Mouse (Mus musculus): ENCODE data around the gene Jph3. TPM values are rescaled to one million over a fixed set of nuclear protein-coding genes. Genes with fewer than 3 reads are reported as not detected.
A peak's percentile ranks its signal among the peaks of the same experiment; 100 is the strongest.

The Jph3 gene
- polyA plus RNA-seq, 1 experiment: 0.20 TPM

DNA sequence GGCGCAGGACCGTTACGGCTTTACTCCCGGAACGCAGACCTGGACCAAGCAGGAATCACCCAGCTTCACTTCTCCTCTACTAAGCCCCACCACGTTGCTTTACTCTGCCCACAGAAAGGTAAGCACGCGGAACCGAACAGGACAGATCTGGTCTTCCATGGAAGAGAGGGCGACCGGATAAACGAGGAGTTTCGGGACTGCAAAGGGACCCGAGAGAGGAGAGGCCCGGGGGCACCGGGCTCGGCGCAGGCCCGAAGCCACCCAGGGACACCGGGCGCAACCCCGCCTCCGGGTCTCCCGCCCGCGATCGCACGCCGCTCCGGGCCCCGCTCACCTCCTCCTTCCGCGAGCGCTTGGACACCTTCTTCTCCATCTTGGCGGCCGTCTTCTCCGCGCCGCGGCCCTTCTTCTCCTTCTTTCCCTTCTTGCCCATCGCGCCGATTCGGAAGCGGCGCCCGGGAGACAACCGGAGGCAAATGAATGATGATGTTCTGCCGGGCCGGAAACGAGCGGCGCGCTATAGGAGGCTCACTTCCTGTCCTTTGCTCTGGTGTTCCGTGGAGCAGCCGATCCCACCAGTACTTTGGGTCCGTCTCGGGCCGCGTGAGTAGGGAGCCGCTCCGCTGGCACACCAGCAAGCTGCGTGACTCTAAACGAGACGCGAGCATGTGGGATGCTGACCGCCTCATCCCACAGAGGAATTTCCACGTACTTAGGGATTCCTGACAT, 99.8 kb downstream of the Jph3 start, which contains the start of gene Klhdc4:
Klhdc4 (minus strand) TSS at position 522 of the 729 bp plus-strand sequence.
- TF ChIP-seq CTCF (conservative IDR thresholded peaks at IDR 0.05; ENCODE audit: insufficient read depth, insufficient read length, low read depth, low read length) (no peak), POLR2A (IDR thresholded peaks at IDR 0.05; ENCODE audit: low read depth, low read length) (no peak)
- H3K4me3 ChIP-seq (ENCODE audit: insufficient read depth, low read depth, low read length): peak within 1 kb of the TSS; percentile 63
- H3K27me3 ChIP-seq (replicated peaks; ENCODE audit: control insufficient read depth, insufficient read depth, low read length): no peaks in the 10 kb centered on the region
- WGBS: 1% methylated on average over 66 of the region's 68 CpGs
- no peaks in the 10 kb centered on the region for H3K36me3 ChIP-seq (ENCODE audit: control insufficient read depth, insufficient read depth, low read length)
- peaks cover 10% of the 10 kb centered on the region; the same call in 1 of the 2 replicates for H3K4me1 ChIP-seq (ENCODE audit: control insufficient read depth, insufficient read depth, low read length)
- peak; percentile 91 for DNase-seq
- H3K27ac ChIP-seq (ENCODE audit: insufficient read depth, low read depth, low read length): peak within 1 kb of the TSS; percentile 48

DNA sequence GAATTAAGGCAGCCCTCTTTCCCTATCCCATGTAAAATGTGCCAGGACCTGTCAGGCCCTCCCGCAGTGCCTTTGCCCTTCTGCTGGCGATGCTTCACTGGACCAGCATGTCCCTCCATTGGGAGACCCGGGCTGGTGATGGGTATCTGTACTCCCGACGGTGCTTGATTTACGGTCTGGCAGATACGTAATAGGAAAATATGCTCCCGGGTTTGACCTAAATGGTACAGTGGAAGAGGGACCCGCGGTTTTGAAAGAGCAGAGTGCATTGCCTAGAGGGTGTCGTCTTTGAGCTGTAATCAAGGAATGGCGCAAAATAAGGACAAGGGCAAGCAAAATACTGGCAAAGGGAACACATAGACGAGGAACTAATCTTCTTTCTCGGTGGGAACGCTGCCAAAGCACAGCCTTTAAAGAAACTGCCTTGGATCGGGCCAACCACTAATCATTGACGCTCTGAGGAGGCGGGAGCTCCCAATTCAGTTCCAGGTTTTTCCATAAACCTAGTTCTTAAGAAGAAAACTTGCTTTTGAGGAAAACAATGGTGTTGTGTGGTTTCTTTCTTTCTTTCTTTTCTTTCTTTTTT, 100.4 kb downstream of the Jph3 start:
- no peaks in the 10 kb centered on the region for H3K36me3 ChIP-seq (ENCODE audit: control insufficient read depth, insufficient read depth, low read length)
- H3K4me3 ChIP-seq (ENCODE audit: insufficient read depth, low read depth, low read length): peak overlapping the region; percentile 63
- WGBS: 13% methylated on average over 18 of the region's 18 CpGs
- H3K4me1 ChIP-seq (ENCODE audit: control insufficient read depth, insufficient read depth, low read length): peaks cover 10% of the 10 kb centered on the region; the same call in 1 of the 2 replicates
- no peak for TF ChIP-seq CTCF (conservative IDR thresholded peaks at IDR 0.05; ENCODE audit: insufficient read depth, insufficient read length, low read depth, low read length)
- TF ChIP-seq POLR2A (IDR thresholded peaks at IDR 0.05; ENCODE audit: low read depth, low read length): no peak
- no peak for DNase-seq
- no peaks in the 10 kb centered on the region for H3K27me3 ChIP-seq (replicated peaks; ENCODE audit: control insufficient read depth, insufficient read depth, low read length)
- peak overlapping the region; percentile 48 for H3K27ac ChIP-seq (ENCODE audit: insufficient read depth, low read depth, low read length)

DNA sequence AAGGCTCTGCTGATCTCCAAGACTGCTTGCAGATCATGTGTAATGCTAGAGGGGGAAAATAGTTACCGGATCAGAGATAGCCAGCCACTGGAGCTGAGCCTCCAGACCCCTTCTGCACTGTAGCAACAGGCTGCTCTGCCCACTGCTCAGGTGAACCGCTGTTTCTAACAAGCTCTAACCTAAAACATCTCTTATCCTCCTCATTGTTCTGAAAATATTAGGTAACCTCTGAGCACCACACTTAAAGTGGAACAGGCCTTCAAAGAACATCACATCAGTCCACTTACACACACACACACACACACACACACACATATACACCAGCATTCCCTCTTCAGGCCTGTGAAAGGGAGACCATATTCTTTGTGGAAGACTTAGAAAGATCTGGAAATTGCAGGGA, 102.6 kb downstream of the Jph3 start:
- Histone ChIP-seq H3K36me3 (ENCODE audit: control insufficient read depth, insufficient read depth, low read length) (no peaks in the 10 kb centered on the region), H3K4me1 (ENCODE audit: control insufficient read depth, insufficient read depth, low read length) (peaks cover 10% of the 10 kb centered on the region; the same call in 1 of the 2 replicates), H3K4me3 (ENCODE audit: insufficient read depth, low read depth, low read length) (no peak overlapping the region), H3K27me3 (replicated peaks; ENCODE audit: control insufficient read depth, insufficient read depth, low read length) (no peaks in the 10 kb centered on the region), H3K27ac (ENCODE audit: insufficient read depth, low read depth, low read length) (no peak overlapping the region)
- TF ChIP-seq POLR2A (IDR thresholded peaks at IDR 0.05; ENCODE audit: low read depth, low read length) (no peak), CTCF (conservative IDR thresholded peaks at IDR 0.05; ENCODE audit: insufficient read depth, insufficient read length, low read depth, low read length) (no peak)
- 74% methylated on average over 2 of the region's 2 CpGs for WGBS
- no peak for DNase-seq

DNA sequence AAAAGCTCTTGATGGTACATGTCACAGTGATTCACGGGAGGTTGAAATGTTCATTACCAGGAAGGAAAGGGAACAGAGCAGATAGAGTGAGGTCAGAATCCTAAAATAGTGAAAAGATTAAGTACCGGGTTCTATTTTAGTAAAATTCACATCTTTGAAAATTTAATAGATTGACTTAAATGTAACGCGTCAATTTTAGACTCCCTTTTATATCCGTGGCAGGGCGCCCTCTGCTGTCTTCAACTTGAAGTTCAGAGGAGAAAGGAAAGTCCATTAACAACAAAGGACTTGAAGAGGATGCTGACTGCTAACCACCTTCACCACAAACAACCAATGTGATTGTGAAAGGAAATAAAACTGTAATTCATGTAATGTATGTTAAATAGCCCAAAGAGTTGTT, 103.1 kb downstream of the Jph3 start:
- no peaks in the 10 kb centered on the region for H3K27me3 ChIP-seq (replicated peaks; ENCODE audit: control insufficient read depth, insufficient read depth, low read length)
- TF ChIP-seq POLR2A (IDR thresholded peaks at IDR 0.05; ENCODE audit: low read depth, low read length) (no peak), CTCF (conservative IDR thresholded peaks at IDR 0.05; ENCODE audit: insufficient read depth, insufficient read length, low read depth, low read length) (no peak)
- 12% methylated on average over 6 of the region's 6 CpGs for WGBS
- H3K36me3 ChIP-seq (ENCODE audit: control insufficient read depth, insufficient read depth, low read length): no peaks in the 10 kb centered on the region
- H3K4me1 ChIP-seq (ENCODE audit: control insufficient read depth, insufficient read depth, low read length): peaks cover 10% of the 10 kb centered on the region; the same call in 1 of the 2 replicates
- H3K4me3 ChIP-seq (ENCODE audit: insufficient read depth, low read depth, low read length): no peak overlapping the region
- DNase-seq: peak; percentile 73
- no peak overlapping the region for H3K27ac ChIP-seq (ENCODE audit: insufficient read depth, low read depth, low read length)

DNA sequence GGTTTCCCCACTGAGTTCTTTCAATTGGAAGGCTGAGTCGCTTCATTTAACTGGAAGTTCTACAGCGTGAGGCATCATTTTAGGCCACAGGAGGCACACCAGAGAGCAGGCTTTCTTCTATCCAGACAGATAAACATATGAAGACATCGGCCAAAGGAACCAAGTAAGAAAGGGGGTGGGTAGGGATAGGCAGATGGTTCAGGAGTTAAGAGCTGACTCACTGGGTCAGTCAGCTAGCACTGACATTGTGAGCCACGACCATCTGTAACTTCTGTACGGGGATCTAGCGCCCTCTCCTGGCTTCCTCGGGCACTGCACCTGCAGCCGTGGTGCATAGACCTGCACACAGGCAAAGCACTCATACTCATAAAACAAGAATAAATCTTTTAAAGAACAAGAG, 111.8 kb downstream of the Jph3 start:
- H3K36me3 ChIP-seq (ENCODE audit: control insufficient read depth, insufficient read depth, low read length): no peaks in the 10 kb centered on the region
- DNase-seq: peak; percentile 31
- no peak overlapping the region for H3K27ac ChIP-seq (ENCODE audit: insufficient read depth, low read depth, low read length)
- WGBS: 56% methylated on average over 8 of the region's 8 CpGs
- no peak overlapping the region for H3K4me3 ChIP-seq (ENCODE audit: insufficient read depth, low read depth, low read length)
- H3K4me1 ChIP-seq (ENCODE audit: control insufficient read depth, insufficient read depth, low read length): no peaks in the 10 kb centered on the region
- TF ChIP-seq CTCF (conservative IDR thresholded peaks at IDR 0.05; ENCODE audit: insufficient read depth, insufficient read length, low read depth, low read length) (peak; percentile 63), POLR2A (IDR thresholded peaks at IDR 0.05; ENCODE audit: low read depth, low read length) (no peak)
- H3K27me3 ChIP-seq (replicated peaks; ENCODE audit: control insufficient read depth, insufficient read depth, low read length): no peaks in the 10 kb centered on the region

DNA sequence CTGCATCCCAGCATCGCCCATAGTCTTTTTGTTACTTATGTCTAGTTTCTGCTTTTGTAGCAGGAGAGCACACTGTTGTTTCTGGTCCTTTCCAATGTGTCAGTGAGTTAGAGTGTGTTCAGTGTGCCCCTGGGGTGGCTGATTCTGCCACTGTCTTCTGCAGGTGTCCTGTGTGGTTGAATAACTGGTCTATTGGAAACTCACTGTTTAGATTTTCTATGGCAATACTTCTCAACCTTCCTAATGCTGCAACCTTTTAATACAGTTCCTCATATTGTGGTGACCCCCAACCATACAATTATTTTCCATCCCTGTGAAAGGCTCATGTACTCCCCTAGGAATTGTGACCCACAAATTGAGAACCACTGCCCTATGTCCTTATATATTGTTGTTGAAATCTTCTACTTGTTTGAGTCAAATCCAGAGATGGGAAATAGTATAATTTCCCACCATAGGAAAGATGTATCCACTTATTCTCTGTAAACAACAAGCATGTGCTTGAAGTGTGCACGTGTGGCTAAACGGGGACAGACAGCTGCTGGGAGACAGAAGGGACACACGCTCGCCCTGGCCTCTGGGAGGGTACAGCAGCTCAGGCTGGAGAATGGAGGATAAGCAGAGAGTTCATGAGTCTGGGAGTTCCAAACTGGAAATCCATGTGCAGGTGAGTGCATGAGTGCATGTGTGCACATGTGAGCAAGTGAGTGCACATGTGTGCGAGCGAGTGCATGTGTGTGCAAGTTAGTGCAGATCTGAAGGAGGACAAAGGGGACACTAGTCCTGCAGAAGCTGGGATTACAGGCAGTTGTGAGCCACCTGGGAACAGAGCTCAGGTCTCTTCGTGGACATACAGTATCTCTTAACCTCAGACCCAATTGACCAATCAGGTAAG, 112.9 kb downstream of the Jph3 start:
- WGBS: 93% methylated on average over 8 of the region's 8 CpGs
- Histone ChIP-seq H3K36me3 (ENCODE audit: control insufficient read depth, insufficient read depth, low read length) (no peaks in the 10 kb centered on the region), H3K27me3 (replicated peaks; ENCODE audit: control insufficient read depth, insufficient read depth, low read length) (no peaks in the 10 kb centered on the region), H3K27ac (ENCODE audit: insufficient read depth, low read depth, low read length) (no peak overlapping the region), H3K4me1 (ENCODE audit: control insufficient read depth, insufficient read depth, low read length) (no peaks in the 10 kb centered on the region), H3K4me3 (ENCODE audit: insufficient read depth, low read depth, low read length) (no peak overlapping the region)
- no peak for TF ChIP-seq POLR2A (IDR thresholded peaks at IDR 0.05; ENCODE audit: low read depth, low read length)
- no peak for TF ChIP-seq CTCF (conservative IDR thresholded peaks at IDR 0.05; ENCODE audit: insufficient read depth, insufficient read length, low read depth, low read length)
- no peak for DNase-seq

All from kidney, adult 2 months (tissue).